Mouse (Mus musculus): Measurements from ENCODE around the gene Rab17.

DNA sequence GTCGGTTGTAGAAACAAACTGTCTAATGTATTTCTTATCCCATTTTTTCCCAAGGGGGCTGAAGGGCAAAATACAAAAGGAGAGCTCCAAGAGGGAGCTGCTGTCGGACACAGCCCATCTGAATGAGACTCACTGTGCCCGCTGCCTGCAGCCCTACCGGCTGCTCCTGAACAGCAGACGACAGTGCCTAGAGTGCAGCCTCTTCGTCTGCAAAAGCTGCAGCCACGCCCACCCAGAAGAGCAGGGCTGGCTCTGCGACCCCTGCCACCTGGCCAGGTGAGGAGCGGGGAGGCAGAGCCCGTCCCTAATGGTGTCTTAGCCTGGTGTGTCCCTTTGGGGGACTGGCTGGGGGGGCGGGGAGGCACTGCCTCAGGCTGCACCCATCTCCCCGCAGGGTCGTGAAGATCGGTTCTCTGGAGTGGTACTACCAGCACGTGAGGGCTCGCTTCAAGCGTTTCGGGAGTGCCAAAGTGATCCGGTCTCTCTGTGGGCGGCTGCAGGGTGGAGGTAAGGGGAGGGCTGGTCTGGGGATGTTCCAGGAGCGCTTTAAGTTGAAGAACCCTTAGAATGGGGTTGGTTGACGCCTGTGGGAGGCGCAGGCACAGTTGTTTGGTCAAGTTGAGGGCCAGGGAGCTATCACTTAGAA lies 41.4 kb downstream of the Rab17 start:
- TF ChIP-seq FLI1 (IDR thresholded peaks at IDR 0.05; ENCODE audit: low read length) (no peak), GATA1 (IDR thresholded peaks at IDR 0.05; ENCODE audit: borderline replicate concordance, low read length) (no peak)
